Mouse (Mus musculus): ENCODE measurements at regions not wholly inside any gene's neighbourhood (a gene's known extent, or its start where the extent isn't known, plus 50 kb on each side); places are given as distances from the start of the nearest gene placed in this dataset.

GRCm38 (mm10) chr13:90584766-90585165 is 320.4 kb downstream of the Atp6ap1l start:
- no peak for TF ChIP-seq CHD2 (IDR thresholded peaks at IDR 0.05; ENCODE audit: low read depth, low read length)
- TF ChIP-seq ZNF384 (IDR thresholded peaks at IDR 0.05; ENCODE audit: low read depth, low read length) = no peak
- no peak for TF ChIP-seq HCFC1 (IDR thresholded peaks at IDR 0.05; ENCODE audit: borderline replicate concordance, insufficient read depth, low read length)
- TF ChIP-seq ZC3H11A (IDR thresholded peaks at IDR 0.05; ENCODE audit: borderline replicate concordance, low read depth, low read length) = no peak
- no peak for TF ChIP-seq MAFK (IDR thresholded peaks at IDR 0.05; ENCODE audit: insufficient read depth, low read depth, low read length)

Measured in ES-E14 (cell line).